Mouse (Mus musculus) ES-CJ7 (cell line): ENCODE data around the gene Arpc1b.
"Not testable (repeated sequence)": the region's sequence is repeated elsewhere in the genome, so short reads cannot be mapped to it uniquely, and the experiment has no call there.

Experiments
- DNase-seq: peaks from one replicate; pipeline ENCODE4 v3.0.0; 2011; ENCODE audit warnings: low read depth, low spot score

Arpc1b gene

GRCm38 (mm10) chr5:145114071-145114605, at the start of gene Arpc1b:
TSS of gene Arpc1b (plus strand) at chr5:145114215.
- DNase-seq, result peak; percentile 84

- peak; percentile 64 for DNase-seq
These were observed 49.2 kb upstream of the Arpc1b start for GRCm38 (mm10) chr5:145064765-145065340.

- no peak for DNase-seq
These were observed 45.2 kb upstream of the Arpc1b start for GRCm38 (mm10) chr5:145068863-145069262.

- peak; percentile 86 for DNase-seq
These were observed 44.3 kb upstream of the Arpc1b start for GRCm38 (mm10) chr5:145069707-145070106.

- DNase-seq, result peak; percentile 89
These were observed 42.7 kb upstream of the Arpc1b start for GRCm38 (mm10) chr5:145071342-145071741.

- no peak for DNase-seq
These were observed 38.9 kb upstream of the Arpc1b start for GRCm38 (mm10) chr5:145075081-145075480.

- no peak for DNase-seq
These were observed 32.0 kb upstream of the Arpc1b start for GRCm38 (mm10) chr5:145081866-145082613.

- DNase-seq, result not testable (repeated sequence)
These were observed 30.8 kb upstream of the Arpc1b start for GRCm38 (mm10) chr5:145083201-145083600.

DNA sequence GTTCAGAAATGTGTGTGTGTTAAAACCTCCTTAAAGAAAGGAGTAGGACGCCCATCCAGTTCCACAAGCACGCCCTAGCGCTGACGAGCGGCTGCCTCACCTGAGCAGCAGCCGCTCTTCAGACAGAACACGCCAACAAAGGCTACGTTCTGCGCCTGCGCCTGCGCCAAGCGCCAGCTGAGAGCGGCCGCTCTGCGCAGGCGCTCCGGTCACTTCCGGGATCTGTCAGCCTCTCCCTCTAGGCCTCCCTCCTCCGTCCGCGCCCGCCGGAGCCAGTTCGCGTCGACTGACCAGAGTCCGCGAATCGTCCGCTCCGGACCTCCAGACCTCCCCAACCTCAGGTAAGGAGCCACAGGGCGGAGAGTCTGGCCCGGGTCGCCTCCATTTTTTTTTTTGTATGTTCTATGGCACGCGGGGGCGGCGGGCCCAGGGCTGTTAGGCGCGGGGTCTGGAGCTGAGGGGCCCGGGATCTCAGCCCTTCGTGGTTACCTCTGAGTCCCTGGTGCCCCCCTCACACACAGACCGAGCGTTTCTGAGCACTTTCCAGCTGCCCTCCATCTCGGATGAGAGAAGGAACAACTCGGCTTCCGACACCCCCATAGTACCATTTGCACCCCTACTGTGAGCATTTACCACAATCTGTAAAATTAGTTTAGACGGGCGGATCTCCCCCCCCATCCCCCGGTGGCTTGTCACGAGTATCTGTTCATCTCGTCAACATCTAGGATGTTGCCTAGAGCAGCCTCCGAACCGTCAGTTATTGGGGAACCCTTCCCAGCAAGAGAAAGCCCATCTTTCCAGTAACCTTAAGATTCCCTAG, 30.2 kb upstream of the Arpc1b start, which contains the start of the genes Arpc1a and Kpna7:
Gene Arpc1a, plus strand, starts transcription at position 199 of the 820 bp plus-strand sequence.
Gene Kpna7, minus strand, starts transcription at position 399 of the 820 bp plus-strand sequence.
- peak; percentile 90 for DNase-seq

- DNase-seq, result no peak
These were observed 29.2 kb upstream of the Arpc1b start for GRCm38 (mm10) chr5:145084822-145085221.

- DNase-seq, result peak; percentile 36
These were observed 25.8 kb upstream of the Arpc1b start for GRCm38 (mm10) chr5:145088186-145088585.

- no peak for DNase-seq
These were observed 24.1 kb upstream of the Arpc1b start for GRCm38 (mm10) chr5:145089878-145090277.

DNA sequence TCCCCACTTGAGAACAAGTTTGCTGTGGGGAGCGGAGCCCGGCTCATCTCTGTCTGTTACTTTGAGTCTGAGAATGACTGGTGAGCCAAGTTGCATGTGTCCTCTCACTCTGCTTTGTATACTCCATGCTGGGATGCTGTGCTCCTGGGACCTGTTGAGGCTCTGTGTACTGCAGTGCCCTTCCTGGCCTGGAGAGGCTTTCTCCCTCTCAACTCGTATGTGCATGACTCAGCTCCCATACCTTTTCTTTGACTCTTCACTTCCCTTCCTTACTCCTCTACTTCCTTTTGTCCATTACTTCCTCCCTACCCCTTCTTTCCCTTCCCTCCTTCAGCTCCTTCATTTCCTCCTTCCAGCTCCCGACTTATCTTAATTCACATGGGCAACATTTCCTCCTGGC, 17.8 kb upstream of the Arpc1b start:
- DNase-seq, result no peak

GRCm38 (mm10) chr5:145098340-145098821, 15.6 kb upstream of the Arpc1b start:
- no peak for DNase-seq

DNA sequence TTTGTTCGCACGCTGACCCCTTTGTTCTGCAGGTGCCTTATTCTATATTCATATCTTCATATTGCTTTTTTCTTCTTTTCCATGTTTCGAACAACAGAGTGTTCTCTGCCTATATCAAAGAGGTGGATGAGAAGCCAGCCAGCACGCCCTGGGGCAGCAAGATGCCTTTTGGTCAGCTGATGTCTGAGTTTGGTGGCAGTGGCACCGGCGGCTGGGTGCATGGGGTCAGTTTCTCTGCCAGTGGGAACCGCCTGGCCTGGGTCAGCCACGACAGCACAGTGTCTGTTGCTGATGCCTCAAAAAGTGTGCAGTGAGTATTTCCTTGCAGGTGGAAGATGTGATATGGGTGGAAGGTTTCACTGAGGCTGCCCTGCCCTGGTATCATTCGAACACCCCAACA, 13.1 kb upstream of the Arpc1b start:
- no peak for DNase-seq

DNA sequence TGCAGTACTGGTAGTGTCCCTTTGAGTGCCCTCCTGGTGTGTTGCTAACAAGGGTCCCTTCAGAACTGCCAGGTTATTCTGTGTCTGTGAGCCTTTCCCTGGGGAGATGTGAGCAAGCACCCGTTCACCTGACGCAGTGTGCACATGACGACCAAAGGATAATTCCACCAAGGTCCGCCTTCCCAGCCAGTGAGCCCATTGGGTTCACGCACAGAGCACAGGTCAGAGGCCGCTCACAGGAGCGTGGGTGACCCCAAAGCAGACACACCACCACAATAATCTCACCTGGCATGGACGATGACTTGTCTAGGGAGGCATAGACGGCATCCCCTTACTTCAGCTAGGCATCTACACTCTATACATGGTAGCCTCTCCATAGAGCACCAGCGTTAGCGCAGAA, 12.6 kb upstream of the Arpc1b start:
- not testable (repeated sequence) for DNase-seq

DNA sequence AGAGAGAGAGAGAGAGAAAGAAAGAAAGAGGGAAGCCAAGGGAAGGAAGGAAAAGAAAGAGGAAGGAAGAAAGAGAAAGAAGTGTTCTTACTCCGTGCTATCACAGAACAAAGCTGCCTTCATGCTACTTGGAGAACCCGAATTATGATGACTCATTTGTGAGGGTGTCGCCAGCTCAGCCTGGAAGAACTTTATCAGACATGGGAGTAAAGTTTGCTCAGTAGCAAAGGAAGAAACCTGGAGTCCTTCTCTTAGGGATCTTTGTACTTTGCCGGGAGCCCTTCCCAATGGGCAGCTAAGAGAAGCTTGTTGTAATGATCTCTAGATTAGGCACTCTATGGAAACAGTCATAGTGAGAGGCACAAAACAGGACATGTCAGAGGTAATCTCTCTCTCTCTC, 11.3 kb upstream of the Arpc1b start:
- DNase-seq, result no peak

- DNase-seq, result no peak
These were observed 9.7 kb upstream of the Arpc1b start for GRCm38 (mm10) chr5:145104328-145104727.

- no peak for DNase-seq
These were observed 8.2 kb upstream of the Arpc1b start for GRCm38 (mm10) chr5:145105694-145106275.

GRCm38 (mm10) chr5:145110401-145110800, 3.6 kb upstream of the Arpc1b start:
- DNase-seq, result no peak

- no peak for DNase-seq
These were observed 1.4 kb upstream of the Arpc1b start for GRCm38 (mm10) chr5:145112566-145112965.
